Mouse (Mus musculus): Measurements from ENCODE around the gene Use1.

Use1 gene

DNA sequence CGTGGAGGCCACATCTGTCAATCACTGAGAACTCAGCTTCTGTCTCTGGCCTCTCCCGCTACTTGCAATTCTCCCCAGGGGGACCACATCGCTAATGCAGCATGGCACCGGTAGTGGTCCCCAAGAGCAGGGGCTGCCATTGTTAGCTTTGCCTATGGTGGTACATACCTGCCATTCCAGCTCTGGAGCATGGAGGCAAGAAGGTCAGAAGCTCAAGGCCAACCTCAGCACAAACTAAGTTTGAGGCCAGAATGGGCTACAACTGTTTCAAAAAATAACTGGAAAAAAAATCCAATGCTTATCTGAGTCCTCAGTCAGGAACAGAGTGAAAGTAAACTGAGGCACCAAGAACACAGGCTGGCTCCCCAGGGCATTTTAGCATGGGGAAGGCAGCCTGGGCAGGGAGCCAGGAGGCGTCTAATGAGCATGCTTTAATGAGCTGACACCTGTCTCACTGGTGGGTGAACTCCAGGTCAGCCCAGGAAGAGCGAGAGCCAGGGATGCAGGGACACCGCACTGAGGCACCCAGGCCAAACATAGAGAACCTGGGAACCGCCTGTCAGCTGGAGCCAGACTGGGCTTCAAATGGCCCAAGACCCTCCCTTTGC lies 9.9 kb downstream of the Use1 start:
- no peak for DNase-seq (ENCODE audit: low spot score)

DNA sequence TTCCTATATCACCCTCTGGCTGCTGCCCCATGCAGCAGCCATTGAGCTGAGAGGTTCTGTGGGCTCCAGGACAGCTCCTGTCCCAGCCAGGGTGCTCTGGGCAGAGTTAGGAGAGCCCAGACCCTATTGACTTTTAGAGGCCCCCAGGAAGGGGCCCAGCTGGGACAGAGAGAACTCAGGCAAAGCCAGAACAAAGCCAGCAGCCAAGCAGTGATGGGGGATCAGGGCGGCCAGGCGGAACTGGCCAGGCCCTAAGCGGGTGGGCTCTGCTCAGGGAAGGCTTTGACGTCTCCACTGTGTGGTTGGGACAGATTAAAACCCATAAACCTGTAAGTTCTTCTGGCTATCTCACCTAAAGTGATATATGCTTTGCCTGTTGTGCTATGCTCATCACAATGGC lies 12.4 kb downstream of the Use1 start:
- DNase-seq (ENCODE audit: low spot score): no peak

DNA sequence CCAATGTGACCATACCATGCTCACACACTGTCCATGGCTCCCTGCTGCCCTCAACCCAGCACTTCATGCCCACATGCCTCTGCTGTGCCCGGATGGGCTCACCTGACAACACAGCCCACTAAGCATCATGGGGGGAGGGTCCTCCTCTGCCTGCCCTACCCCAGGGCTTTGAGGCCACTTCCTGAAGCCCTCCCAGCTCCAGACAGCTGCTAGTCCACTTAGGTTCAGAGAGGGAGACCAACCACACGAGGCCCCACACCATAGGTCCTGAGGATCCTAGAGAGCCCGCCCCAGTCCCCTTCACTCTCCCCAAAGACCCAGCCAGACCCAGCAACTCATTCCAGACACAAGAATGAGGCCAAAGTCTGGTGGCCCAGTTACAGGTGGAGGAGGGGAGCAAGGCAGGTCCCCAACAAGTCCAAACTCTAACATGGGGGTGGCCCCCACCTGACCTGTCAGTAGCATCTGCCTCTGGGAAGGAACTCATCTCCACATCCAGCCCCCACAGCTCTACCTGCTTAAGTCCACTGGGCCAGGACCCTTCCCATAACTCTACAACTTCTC lies 12.9 kb downstream of the Use1 start:
- no peak for DNase-seq (ENCODE audit: low spot score)

DNA sequence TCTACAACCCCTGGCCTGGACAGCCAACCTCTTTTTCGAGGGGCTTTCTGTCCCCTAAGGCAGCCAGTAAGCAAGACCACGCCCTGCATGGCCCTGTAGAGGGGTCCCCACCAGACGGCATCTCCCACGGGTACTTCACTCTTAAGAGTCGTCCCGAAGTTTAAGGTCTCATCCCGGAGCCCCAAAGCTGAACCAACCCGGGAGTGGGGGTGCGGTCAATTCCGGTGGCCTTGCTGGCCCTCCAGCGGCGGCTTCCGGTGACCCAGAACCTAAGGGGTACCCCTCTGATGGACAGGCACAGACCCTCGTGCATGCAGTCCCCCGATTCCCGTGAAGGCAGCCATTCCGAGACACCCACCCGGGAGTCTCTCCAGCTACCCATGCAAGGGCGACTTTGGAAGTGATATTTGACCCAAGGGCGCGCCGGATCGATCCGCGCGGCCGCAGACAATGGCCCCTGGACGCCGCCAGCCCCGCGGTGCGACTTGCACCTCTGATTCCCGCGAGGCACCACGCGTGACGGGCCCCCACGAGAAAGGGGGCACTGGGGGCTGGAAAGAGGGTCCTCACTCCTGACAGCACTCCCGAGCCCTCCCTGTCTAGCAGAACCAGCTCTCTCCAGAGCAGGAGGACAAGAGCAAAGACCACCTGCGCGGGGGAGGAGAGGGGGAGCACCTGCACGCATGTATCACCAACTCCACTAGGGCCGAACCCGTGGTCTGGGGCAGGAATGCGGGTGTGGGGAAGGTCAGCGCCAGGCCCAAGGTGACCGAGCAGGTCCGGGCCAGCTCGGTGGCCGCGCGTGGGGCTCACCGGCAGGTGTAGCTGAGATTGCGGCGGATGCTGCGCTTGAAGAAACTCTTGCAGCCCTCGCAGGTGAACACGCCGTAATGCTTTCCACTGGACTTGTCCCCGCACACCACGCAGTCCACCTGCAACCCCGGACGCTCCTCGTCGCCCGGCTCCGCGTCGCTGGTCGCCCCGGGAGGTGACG lies 13.8 kb downstream of the Use1 start:
- no peak for DNase-seq (ENCODE audit: low spot score)

DNA sequence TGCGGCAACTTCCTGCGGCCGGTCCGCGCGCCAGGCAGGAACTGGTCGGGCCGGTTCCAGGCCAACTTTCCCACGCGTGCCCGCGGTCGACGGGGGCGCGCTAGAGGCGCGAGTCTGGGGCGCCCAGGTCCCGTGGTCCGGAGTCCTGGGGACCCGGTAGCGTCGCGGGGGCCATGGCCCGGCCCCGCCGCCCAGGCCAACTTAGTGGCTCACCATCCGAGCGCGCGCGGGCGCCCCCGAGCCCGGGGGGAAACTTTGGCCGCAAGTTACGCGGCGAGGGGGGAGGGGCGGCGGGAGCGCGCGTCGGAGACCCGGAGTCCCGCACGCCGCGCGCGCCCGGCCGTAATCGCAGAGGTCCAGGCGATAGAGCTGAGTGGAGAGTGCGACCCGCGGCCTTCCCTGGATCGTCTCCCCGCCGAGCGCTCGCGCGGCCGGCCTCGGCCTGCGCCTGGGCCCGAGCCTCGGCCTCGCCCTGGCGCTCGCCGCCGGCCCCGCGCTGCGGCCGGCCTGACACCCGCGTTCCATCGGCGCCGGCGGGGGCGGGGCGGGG lies 14.8 kb downstream of the Use1 start, which contains the start of gene Nr2f6:
TSS of gene Nr2f6 (minus strand) at position 540 of the 550 bp plus-strand sequence.
- DNase-seq (ENCODE audit: low spot score): no peak

DNA sequence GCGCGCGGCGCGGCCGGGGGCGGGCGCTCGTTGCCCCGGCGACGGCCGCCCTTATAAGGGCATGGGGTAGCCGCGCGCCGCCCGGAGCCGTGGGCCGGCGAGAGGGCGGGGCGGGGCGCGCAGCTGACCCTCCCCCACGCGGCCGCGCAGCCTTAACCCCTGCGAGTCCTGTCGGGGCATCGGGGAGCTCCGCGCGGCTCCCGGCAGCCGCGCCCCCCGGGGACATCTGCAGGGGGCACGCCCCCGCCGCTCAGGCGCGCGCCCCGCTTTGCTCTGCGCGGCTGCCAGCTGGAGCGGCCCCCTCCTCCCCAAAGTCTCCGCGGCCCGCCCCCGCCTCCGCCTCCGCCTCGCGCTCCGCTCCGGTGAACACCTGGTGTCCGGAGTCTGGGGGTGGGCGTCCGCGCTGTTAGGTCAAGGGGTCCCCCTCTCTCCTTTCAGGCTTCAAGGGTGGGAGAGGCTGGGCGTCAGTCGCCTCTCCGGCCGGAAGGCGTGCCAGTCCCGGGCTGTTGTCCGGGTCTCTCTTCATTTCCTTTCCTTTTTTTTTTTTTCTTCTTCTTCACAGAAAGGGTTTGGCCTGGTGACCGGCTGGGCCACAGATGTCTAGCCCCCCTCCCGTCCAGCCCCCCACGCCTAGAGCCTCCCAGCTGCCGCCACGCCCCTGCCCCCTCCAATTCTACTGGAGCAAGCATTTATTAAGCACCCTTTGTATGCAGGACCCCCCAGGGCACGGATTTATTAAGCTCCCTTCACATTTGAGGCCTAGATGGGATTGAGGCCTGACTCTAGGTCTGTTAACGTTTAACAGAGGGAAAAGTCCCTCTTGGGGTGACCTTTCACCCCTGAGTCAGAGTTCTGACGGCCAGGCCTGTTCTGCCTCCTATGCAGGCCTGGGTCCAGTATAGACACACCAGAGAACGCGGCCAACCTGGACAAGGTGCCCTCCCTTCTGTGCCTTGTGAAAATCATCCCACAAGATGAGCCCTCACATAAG lies 15.6 kb downstream of the Use1 start:
- peak; percentile 48 for DNase-seq (ENCODE audit: low spot score)

DNA sequence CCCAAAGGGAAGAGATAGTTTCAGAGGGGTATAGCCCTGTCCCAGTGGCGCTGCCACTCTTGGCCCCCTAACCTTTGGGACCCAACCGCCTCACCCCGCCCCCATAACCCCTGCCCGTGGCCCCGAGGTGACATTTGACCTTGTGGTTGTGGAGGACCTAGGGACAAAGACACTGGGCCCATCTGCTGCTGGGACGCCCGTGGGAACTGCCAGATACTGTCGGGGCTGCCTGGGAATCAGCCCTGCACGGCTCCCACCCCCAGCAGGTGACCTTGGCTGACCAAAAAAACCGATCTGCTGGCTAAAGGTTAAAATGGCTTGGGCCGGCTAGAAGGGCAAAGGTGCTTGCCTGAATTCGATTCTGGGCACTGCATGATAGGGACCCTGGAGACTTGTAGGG lies 16.7 kb downstream of the Use1 start:
- no peak for DNase-seq (ENCODE audit: low spot score)

DNA sequence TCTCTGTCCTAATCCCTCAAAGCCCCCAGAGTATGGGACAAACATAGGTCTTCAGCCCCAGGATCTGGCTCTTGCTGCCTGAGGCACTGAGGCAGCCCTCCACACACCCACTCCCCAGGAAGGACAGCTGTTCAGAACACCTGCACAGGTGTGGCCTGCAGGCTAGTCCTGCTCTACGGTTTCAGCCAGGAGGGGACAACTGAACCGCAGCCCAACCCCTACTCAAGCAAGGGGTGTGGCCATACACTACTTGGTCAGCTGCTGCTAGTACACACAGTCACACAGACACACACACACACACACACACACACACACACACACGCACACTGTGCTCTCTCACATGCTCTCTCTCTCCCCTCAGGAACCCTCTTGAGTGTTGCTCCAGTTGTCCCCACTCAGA lies 17.2 kb downstream of the Use1 start:
- DNase-seq (ENCODE audit: low spot score): no peak

DNA sequence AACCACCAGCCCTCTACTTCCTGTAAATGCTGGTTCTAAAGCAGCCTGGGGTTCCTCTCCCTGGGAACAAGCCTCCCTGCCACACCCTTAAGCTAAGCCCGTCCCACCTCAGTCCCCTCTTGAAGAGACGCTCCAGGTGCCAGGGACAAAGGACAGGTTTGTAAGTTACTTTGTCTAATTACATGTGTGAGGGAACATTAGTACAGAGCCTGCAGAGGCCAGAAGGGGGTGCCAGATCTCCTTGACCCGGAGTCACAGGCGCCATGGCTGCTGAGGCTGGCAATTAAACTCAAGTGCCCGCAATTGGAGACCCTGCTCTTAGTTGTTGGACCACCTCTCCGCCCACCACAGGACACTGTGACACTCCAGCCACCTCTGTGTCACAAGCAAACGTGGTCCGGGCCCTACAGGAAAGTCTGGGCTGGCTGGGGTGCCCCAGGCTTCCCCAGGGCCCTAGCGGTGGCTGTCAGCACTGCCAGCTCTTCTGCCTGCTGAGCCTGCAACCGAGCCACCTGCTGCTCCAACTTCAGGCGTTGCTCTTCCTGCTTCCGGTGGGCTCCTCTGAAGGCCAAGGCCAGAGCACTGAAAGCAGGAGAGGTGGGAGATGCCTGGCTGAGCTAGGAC lies 18.7 kb downstream of the Use1 start:
- DNase-seq (ENCODE audit: low spot score): no peak

DNA sequence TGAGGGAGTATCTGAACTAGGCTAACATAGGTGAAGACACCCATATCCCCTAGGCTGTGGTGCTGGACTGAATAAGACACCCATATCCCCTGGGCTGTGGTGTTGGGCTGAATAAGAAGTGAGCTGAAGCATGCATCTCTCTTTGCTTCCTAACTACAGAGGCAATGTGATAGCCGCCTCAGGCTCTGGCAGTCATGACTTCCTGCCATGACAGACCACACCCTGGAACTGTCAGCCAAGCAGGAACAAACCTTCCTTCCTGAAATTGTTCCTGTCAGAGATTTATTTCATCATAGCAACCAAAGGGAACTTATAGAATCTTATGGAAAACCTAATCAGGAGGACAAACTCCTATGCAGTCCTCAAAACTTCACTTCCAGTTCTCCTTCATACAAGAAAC lies 21.6 kb downstream of the Use1 start:
- no peak for DNase-seq (ENCODE audit: low spot score)

DNA sequence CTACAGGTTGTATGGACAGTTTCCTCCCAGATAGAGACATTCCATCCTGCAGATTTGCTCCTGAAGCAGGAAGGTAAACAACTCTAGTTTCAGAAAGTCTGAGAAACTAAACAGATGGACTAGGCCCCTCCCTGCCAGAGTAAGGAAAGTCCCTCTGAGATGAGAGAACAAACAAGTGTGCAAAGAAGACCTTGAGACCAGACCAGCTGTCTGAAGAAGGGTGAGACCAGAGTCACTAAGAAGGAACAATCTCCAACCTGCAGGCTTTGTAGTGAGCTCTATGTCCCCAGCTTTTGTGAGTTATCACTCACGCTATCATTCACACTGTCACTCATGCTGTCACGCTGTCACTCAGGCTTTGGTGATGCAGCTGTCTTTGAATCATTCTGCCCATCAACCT lies 25.0 kb downstream of the Use1 start:
- DNase-seq (ENCODE audit: low spot score): peak; percentile 0

DNA sequence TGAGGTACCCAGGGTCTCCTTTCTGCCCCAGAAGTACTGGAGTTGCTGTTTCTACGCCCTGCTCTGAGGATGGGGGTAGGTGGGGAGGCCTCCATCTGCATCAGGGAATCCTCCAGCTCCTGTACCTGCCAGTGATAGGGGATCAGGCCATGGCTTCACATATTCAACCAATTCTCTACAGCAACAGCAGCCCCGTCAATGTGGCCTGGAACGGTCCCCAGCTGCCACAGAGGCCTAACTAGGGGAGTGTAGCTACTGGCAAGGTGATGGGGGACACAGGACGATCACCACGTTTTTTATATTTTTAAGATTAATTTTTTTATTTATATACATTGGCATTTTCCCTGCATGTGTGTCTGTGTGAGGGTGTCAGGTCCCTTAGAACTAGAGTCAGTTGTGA lies 25.7 kb downstream of the Use1 start:
- no peak for DNase-seq (ENCODE audit: low spot score)

DNA sequence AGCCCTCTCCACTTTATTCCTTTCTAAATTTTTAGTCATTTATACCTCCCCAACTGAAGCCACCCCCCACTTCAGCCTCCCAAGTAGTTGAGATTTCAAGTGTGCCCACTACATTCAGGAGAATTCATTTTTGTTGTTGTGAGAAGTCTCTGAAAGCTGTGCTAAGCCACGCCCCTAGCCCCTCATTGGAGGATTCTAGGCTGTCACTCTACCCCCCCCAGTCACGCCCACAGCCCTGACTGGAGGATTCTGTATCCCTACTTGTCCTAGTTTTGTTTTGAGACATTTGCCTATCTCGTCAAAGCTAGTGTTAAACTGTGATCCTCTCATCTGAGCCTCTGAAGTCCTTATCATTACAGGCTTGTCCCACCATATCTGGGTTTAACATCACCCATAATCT lies 26.2 kb downstream of the Use1 start:
- DNase-seq (ENCODE audit: low spot score): no peak

DNA sequence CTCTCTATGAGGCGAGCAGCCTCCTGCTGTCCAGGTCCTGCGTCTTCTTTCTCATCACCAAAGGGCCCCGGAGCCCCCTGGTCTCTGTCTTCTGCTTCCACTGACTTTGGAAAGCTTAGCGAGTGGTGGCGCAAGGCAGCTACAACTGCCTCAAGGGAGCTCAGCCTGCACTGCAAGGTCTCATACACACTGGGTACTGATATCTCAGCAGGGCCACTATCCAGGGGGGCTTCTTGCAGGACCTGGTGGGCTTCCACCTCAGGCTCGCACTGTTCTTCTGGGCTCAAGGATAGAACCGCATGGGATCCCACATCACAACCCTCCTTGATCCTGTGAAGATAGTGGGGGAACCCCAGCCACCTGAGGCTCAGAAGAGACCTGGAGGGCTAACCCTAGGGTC lies 27.8 kb downstream of the Use1 start:
- DNase-seq (ENCODE audit: low spot score): no peak

DNA sequence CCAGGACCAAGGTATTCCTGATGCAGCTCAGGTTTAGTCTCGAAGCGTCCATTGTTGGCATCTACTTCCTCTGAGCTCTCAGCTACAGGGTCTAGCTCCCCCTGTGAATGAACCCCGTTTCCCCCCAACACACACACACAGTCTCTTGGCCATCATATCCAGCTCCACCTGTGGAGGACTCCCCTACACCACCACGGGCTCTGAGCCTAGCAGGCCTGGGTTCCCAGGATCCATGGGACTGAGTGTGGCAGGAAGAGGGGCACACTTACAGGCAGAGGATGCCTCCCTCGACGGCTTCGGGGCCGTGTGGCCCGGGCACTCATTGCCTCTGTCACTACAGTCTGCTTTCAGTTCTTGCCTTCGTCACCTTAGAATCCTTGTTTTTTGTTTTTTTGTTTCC lies 28.4 kb downstream of the Use1 start:
- DNase-seq (ENCODE audit: low spot score): no peak

DNA sequence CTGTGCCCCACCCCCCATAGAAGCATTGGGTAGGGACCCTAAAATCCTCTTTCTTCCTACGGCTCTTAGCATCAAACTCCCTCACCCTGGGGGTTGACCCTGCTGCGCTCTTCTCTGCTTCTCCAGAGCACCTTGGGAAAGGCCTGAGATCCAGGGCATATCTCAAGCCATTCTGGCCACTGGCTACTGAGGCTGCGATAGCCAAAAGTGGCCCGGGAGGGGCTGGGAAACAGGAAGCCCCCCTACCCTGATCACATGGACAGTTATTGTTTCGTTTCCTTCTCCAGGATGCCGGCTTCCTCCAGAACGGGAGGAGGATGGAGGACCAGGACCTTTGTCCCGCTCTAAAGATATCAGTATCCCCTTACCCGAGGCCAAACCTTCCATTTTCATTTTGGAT lies 29.0 kb downstream of the Use1 start, which contains the start of gene Ushbp1:
TSS of gene Ushbp1 (minus strand) at position 174 of the 400 bp plus-strand sequence.
- DNase-seq (ENCODE audit: low spot score): no peak

DNA sequence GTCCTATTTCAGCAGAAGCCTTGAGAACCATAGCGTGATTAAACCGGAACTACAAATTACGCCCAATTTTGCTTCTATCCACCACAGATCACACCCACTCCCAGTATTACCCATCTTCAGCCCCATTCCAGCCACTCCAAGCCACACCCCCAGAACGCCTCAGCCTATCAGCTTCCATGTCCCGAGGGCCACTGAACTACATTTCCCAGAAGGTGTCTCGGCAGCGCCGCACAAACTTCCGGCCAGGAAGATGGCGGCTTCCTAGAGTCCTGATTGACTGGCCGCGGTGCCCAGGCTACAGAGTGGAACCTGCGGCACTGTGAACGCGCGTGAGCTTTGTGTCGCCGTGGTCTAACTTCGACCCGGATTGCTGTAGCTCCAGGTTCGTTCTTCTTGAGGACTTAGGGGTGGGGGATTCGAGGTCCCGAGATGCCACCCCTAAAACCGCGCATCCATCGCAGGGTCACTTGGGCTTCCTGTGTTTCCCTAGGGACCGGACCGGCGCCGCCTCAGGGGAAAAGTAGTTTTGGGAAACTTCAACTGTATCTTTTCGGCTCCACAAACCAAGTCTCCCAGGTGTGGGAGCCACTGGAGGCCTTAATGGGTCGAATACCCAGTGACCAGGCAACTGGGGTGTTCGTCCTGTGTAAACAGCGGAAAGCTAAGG lies 30.1 kb downstream of the Use1 start, which contains the start of gene Babam1:
TSS of gene Babam1 (plus strand) at position 223 of the 667 bp plus-strand sequence.
- DNase-seq (ENCODE audit: low spot score): peak; percentile 81

DNA sequence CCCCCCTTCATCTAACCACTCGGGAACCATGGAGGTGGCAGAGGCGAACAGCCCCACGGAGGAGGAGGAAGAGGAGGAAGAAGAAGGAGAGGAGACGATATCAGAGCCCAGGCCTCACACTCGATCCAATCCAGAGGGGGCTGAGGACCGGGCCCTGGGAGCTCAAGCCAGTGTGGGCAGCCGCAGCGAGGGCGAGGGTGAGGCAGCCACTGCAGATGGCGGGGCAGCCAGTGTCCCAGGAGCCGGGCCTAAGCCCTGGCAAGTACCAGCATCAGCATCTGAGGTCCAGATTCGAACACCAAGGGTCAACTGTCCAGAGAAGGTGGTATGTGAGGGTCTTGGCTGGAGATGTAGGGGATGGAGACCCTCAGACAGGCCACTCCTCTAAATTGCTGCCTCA lies 31.1 kb downstream of the Use1 start:
- no peak for DNase-seq (ENCODE audit: low spot score)

DNA sequence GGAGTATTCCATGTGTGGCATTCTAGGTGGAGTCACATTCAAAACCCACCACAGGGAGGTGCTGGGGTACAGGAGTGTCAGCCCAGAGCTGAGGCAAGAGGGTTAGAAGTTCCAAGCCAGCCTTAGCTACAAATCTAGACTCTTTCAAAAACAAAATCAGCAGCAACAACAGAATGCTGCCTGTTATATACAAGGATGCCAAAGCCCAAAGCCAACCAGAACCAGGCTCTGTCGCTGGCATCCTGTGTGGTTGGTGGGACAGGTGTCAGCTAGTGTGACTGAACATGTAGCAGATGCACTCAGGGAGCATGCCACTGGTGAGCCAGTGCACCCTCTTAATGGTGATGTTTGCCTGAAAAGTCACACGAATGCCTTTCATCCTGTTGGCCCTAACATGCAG lies 34.2 kb downstream of the Use1 start:
- DNase-seq (ENCODE audit: low spot score): no peak

DNA sequence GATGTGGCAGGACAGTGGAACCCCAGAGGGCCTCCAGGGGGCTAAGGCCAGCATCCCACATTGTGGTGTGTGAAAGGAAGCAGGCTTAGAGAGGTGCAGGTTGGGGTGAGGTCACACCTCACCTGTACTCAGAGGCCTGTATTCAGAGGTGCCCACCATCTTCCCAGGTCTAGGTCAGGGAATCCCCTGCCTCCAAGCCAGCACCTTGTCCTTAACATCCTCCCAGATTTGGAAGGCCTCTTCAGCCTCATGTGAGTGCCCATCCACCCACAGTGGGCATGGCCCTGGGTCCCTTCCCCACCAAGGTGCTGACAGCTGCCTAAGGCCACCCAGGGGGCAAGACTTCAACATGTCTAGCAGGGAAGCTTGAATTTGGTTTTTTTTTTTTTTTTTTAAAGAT lies 34.8 kb downstream of the Use1 start:
- no peak for DNase-seq (ENCODE audit: low spot score)

All from spleen, adult 12 weeks (tissue).